Mouse (Mus musculus) heart, embryonic 16.5 days (tissue): ENCODE measurements around the gene Zfp605. TPM values are rescaled to one million over a fixed set of nuclear protein-coding genes. Genes with fewer than 3 reads are reported as not detected.

Experiments
- ATAC-seq: fragments of 200-750 bp; cut with Nextera tagmentation; replicated peaks from 2 replicates; pipeline ENCODE4 v1.8.0; 2017; ENCODE audit warnings: moderate number of reproducible peaks; ENCODE audit not compliant: insufficient read depth, low FRiP score; ENCODE audit errors: extremely low read depth
- H3K27ac ChIP-seq: fragments of 300-500 bp; sonication (generic); 2 replicates; pipeline ENCODE4 v1.5.1; 2014; ENCODE audit warnings: mild to moderate bottlenecking, low read length, control low read depth, moderate library complexity
- H3K27me3 ChIP-seq: fragments of 300-500 bp; sonication (generic); 2 replicates; pipeline ENCODE4 v1.6.1; 2014; ENCODE audit warnings: low read length, mixed read lengths; ENCODE audit not compliant: control insufficient read depth, insufficient read depth
- H3K36me3 ChIP-seq: fragments of 300-500 bp; sonication (generic); 2 replicates; pipeline ENCODE4 v1.6.1; 2014; ENCODE audit not compliant: control insufficient read depth, insufficient read depth
- H3K4me1 ChIP-seq: fragments of 300-500 bp; sonication (generic); 2 replicates; pipeline ENCODE4 v1.6.1; 2014; ENCODE audit warnings: low read length, mixed read lengths; ENCODE audit not compliant: control insufficient read depth, insufficient read depth
- H3K4me2 ChIP-seq: fragments of 300-500 bp; sonication (generic); 2 replicates; pipeline ENCODE4 v1.6.1; 2014; ENCODE audit warnings: low read depth, mild to moderate bottlenecking, control low read depth, low read length
- H3K4me3 ChIP-seq: fragments of 300-500 bp; sonication (generic); 2 replicates; pipeline ENCODE4 v1.5.1; 2014; ENCODE audit warnings: mild to moderate bottlenecking, control low read depth, low read length
- H3K9ac ChIP-seq: fragments of 300-500 bp; sonication (generic); 2 replicates; pipeline ENCODE4 v1.6.1; 2014; ENCODE audit warnings: low read length, control low read depth
- H3K9me3 ChIP-seq: fragments of 300-500 bp; sonication (generic); replicated peaks from 2 replicates; pipeline ENCODE4 v1.6.1; 2016; ENCODE audit warnings: low read length; ENCODE audit not compliant: control insufficient read depth
- WGBS: fragments of 180-500 bp; shearing (Covaris S2); extraction: QIAGEN DNeasy Blood & Tissue Kit; methylation state at CpG from one replicate; pipeline ENCODE4 v1.1.7; 2014; 5-methylcytosine and 5-hydroxymethylcytosine counted together
- polyA plus RNA-seq: library from polyadenylated mRNA; unstranded; fragments of >200 nt; fragmentation: Nextera tagmentation; extraction: Ambion mirVana; gene quantifications from 2 replicates; pipeline ENCODE4 v1.2.1, GENCODE M21; 2015

The Zfp605 gene
- polyA plus RNA-seq, 1 experiment from 2014 or later: 2.7 TPM

DNA sequence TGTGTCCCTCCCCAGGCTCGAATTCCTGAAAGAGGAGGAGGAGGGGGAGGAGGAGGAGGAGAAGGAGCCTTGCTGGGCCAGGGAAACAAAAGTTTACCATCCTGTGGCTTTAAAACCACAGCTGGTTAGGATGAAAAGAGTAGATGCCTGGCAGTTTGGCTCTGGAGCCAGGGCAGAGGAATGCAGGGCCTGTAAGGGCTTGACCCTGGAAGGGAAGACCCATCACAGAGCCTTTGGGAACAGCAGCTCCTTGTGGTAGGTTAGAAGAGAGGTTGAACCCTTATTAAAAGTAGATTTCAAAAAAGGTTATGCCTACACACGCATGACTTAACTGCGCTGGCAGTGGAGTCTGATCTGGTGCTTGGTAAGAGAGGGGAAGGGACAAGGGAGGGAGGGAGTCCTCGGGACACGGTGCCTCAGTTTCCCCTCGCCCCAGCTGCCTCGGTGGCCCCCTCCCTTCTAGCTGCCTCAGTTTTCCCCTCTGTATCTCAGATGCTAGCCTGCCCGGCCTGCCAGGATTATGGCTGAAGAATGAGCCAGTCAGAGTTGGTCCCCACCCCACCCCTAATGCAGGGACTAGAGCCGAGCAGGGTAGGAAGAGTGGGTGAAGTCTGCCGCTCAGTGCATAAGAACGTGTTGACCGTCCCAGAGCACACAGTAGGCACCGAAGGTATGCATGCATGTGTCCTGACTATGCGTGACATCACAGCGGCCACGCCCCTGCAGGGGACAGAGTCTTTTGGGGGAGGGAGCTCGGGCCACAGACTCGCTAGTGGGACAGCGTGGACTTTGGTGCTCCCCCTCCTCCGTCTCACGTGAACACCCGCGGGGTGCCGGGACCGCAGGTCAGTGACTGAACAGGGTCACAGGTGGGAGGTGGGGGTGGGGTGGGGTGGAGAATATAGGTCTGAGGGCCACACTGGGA, 10.0 kb upstream of the Zfp605 start, which contains the start of gene Plcxd1:
Plcxd1 (plus strand) TSS at position 314 of the 925 bp plus-strand sequence.
- Histone ChIP-seq H3K4me3 (peak within 1 kb of the TSS; percentile 43), H3K4me1 (peaks cover 17% of the 10 kb centered on the region), H3K36me3 (peaks cover 22% of the 10 kb centered on the region), H3K4me2 (peak within 1 kb of the TSS; percentile 70), H3K9me3 (no peaks in the 10 kb centered on the region), H3K27me3 (peaks cover 4% of the 10 kb centered on the region), H3K9ac (peak within 1 kb of the TSS; percentile 55; the same call in 1 of the 2 replicates), H3K27ac (peak within 1 kb of the TSS; percentile 10)
- no peak for ATAC-seq
- WGBS: 9% methylated on average over 25 of the region's 25 CpGs

DNA sequence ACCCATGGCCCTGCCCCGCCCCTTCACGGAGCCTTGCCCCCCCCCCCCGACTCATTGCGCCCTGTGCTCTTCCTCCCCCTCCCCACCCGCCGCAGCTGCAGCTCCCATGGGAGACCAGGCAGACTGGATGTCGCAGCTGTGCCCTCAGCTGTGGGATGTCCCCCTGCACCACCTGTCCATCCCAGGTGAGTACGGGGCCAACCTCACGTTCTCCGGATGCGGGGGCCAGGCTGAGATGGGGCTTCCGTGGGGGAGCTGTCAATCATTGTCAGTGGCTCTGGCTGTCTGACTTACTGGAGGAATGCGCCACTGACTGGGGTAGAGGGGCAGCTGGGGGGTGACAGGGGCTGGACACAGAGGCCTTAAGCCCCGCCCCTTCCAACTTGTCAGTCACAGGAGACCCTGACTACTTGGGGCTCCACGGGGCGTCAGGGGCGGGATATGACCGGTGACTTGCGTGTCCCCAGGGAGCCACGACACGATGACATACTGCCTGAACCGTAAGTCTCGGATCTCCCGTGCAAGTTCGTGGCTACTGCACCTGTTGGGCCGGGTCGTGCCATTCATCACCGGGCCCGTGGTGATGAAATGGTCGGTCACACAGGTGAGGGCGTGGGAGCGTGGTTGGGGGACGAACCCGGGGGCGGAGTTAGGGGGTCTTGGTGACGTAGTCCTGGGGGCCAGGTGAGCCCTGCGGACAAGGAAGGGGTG, 8.8 kb upstream of the Zfp605 start:
- H3K9me3 ChIP-seq: no peaks in the 10 kb centered on the region
- peaks cover 33% of the 10 kb centered on the region for H3K36me3 ChIP-seq
- H3K4me2 ChIP-seq: peak overlapping the region; percentile 70
- peak; percentile 14; the same call in 1 of the 2 replicates for ATAC-seq
- 3% methylated on average over 34 of the region's 37 CpGs for WGBS
- H3K4me3 ChIP-seq: peak overlapping the region; percentile 43
- peaks cover 4% of the 10 kb centered on the region for H3K27me3 ChIP-seq
- no peak overlapping the region for H3K27ac ChIP-seq
- H3K4me1 ChIP-seq: peaks cover 17% of the 10 kb centered on the region
- peak overlapping the region; percentile 55 for H3K9ac ChIP-seq

DNA sequence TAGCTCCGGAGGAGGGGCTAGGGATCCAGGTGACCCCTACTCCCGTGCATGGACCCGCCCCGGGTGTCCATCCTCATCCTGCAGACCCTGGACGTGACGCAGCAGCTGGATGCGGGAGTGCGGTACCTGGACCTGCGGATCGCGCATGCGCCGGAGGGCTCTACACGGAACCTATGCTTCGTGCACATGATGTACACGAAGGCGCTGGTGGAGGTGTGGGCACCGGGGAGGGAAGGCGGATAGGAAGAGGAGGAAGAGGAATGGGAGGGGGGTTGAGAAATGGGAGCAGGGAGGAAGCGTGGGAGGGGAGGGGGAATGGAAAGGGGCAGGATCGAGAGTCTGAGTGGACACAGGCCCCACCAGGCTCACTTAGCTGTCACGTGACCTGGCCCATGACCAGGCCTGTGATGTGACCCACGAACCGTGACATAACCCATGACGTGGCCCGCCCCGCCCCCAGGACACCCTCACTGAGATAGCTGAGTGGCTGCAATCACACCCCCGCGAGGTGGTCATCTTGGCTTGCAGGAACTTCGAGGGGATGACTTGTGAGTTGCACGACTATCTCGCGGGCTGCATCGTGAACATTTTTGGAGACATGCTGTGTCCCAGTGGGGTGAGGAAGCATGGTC, 8.1 kb upstream of the Zfp605 start:
- 12% methylated on average over 34 of the region's 34 CpGs for WGBS
- peak; percentile 16; the same call in 1 of the 2 replicates for ATAC-seq
- H3K36me3 ChIP-seq: peaks cover 41% of the 10 kb centered on the region
- H3K9me3 ChIP-seq: no peaks in the 10 kb centered on the region
- peak overlapping the region; percentile 3; the same call in 1 of the 2 replicates for H3K9ac ChIP-seq
- H3K27me3 ChIP-seq: peaks cover 4% of the 10 kb centered on the region
- H3K27ac ChIP-seq: no peak overlapping the region
- H3K4me2 ChIP-seq: peak overlapping the region; percentile 70
- peaks cover 24% of the 10 kb centered on the region for H3K4me1 ChIP-seq
- peak overlapping the region; percentile 43 for H3K4me3 ChIP-seq

DNA sequence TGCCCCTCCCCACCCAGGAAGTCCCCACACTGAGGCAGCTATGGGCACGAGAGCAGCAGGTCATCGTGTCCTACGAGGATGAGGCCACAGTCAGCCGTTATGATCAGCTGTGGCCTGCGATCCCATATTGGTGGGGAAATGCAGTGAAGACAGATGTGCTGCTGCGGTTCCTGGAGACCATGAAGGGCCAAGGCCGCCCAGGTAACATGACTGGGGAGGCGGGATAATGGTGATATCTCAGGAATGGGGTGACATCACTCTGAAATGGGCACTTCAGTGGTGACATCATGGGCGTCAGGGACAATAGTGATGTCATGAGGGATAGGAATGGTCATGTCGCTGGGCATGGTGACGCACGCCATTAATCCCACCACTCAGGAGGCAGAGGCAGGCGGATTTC, 7.5 kb upstream of the Zfp605 start:
- H3K36me3 ChIP-seq: peaks cover 41% of the 10 kb centered on the region
- no peak for ATAC-seq
- no peak overlapping the region for H3K9ac ChIP-seq
- no peak overlapping the region for H3K27ac ChIP-seq
- peaks cover 26% of the 10 kb centered on the region for H3K4me1 ChIP-seq
- no peaks in the 10 kb centered on the region for H3K9me3 ChIP-seq
- WGBS: 81% methylated on average over 13 of the region's 13 CpGs
- no peak overlapping the region for H3K4me2 ChIP-seq
- peaks cover 4% of the 10 kb centered on the region for H3K27me3 ChIP-seq
- H3K4me3 ChIP-seq: no peak overlapping the region

DNA sequence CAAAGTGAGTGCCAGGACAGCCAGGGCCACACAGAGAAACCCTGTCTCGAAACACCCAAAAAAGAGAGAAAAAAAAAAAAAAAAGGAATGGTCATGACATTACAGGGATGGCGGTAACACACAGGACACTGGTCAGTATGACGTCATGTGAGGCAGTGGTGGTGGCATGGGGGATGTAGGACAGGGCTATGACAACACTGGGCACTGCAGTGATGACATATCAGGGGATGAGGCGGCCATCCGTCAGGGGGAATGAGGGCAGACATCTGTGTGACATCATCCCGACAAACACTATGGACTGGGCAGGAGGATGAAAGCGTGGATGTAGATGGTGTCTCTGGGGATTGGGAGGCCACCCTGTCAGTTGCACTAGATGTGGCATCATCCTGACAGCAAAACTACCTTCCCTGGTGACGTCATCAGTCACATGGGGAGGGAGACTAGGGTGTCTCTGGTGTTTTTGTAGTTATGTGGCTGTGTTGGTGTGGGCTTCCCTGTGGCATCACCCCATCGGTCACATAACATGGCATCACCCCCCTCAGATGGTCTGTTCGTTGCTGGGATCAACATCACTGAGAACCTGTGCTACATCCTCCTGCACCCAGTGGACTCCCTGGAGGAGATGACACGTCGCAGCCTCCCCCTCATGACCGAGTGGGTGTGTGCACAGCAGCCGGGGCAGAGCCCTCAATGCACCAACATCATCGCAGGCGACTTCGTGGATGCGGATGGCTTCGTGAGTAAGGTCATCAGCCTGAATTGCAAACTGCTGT, 6.9 kb upstream of the Zfp605 start:
- Histone ChIP-seq H3K9me3 (no peaks in the 10 kb centered on the region), H3K9ac (no peak overlapping the region), H3K36me3 (peaks cover 41% of the 10 kb centered on the region), H3K27me3 (peaks cover 4% of the 10 kb centered on the region), H3K4me2 (no peak overlapping the region), H3K4me1 (peaks cover 26% of the 10 kb centered on the region), H3K27ac (no peak overlapping the region), H3K4me3 (no peak overlapping the region)
- WGBS: 89% methylated on average over 19 of the region's 19 CpGs
- no peak for ATAC-seq

DNA sequence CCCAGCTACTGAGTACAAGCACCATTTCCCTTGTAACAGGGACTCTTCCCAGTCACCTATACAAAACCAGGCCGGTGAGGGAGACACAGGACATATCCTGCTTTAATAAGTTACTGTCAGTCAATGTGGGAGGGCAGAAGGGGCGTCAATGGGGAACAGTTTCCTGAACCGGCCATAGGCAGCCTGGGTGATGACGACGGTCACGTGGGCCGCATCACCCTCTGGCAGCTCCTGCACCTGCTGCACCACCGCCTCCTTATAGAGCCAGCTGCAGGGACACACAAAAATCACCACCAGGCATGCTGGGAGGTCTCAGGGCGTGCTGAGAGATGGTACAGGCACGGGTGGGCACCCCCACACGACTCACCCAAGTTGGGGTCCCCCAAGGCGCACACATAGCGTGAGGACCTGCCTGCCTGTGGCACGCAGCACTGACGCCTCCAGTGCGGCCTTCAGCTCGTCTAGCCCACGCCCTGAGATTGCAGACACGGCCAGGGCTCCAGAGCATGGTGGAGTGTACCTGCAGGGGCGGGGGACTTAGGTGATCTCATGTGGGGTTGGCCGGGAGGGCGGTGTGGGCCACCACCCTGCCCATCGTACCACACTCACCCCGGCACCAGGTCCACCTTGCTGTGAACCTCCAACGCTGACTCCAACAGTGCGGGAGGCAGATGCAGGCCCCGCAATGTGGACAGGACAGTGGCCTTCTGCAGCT, 5.8 kb upstream of the Zfp605 start:
- H3K9me3 ChIP-seq: no peaks in the 10 kb centered on the region
- H3K27ac ChIP-seq: no peak overlapping the region
- no peak overlapping the region for H3K4me3 ChIP-seq
- peaks cover 4% of the 10 kb centered on the region for H3K27me3 ChIP-seq
- H3K36me3 ChIP-seq: peaks cover 41% of the 10 kb centered on the region
- H3K4me2 ChIP-seq: no peak overlapping the region
- 93% methylated on average over 27 of the region's 27 CpGs for WGBS
- no peak for ATAC-seq
- peaks cover 29% of the 10 kb centered on the region for H3K4me1 ChIP-seq
- H3K9ac ChIP-seq: no peak overlapping the region

DNA sequence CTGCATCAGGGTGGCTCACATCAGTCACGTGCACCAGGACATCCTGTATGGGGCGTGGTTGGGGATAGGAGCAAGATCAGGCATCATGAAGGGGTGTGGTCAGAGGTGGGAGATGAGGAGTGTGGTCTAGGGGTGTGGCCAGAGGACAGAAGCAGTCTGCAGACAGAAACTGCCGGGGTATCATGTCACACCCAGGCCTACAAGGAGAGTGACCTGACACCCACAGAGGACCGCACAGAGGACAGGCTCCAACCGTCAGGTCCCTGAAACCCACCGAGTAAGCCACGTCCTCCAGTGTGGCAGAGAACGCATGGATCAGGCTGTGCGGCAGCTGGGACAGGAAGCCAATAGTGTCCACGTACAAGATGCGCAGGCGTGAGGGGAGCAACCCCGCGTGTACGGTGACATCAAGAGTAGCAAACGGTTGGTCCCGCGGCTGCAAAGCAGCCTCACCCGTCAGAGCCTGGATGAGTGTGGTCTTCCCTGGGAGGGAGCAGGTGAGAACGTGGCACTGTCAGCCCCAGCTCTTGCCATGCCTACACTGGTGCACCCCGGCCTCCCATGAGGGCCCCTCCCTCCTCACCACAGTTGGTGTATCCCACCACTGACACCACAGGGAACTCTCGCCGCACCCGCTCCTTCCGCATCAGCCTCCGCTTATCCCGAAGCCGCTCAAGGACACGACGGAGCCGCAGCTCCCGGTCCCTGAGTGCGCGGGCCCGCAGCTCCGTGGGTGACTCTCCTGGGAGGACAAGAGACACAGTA, 5.1 kb upstream of the Zfp605 start:
- ATAC-seq: no peak
- H3K27me3 ChIP-seq: peaks cover 4% of the 10 kb centered on the region
- no peak overlapping the region for H3K9ac ChIP-seq
- H3K4me2 ChIP-seq: no peak overlapping the region
- WGBS: 94% methylated on average over 36 of the region's 36 CpGs
- no peaks in the 10 kb centered on the region for H3K9me3 ChIP-seq
- H3K4me3 ChIP-seq: no peak overlapping the region
- peaks cover 29% of the 10 kb centered on the region for H3K4me1 ChIP-seq
- no peak overlapping the region for H3K27ac ChIP-seq
- peaks cover 41% of the 10 kb centered on the region for H3K36me3 ChIP-seq
